Mouse (Mus musculus) gastrocnemius, postnatal 4 days (tissue): Measurements from ENCODE around the gene Vps26c. TPM values are rescaled to one million over a fixed set of nuclear protein-coding genes. Genes with fewer than 3 reads are reported as not detected.
A peak's percentile ranks its signal among the peaks of the same experiment; 100 is the strongest.
"Not testable (repeated sequence)": the region's sequence is repeated elsewhere in the genome, so short reads cannot be mapped to it uniquely, and the experiment has no call there.

Experiments used
- DNase-seq, 2 experiments: peaks; one replicate each; pipeline ENCODE4 v3.0.0; 2021 to 2022; ENCODE audit warnings: low spot score in 2 of 2, mixed read lengths in 2 of 2
- total RNA-seq, 2 experiments: library from RNA; stranded (reverse); gene quantifications; 2 replicates each; pipeline ENCODE4 v1.2.3; 2021

The Vps26c gene
- total RNA-seq, 2 experiments from 2014 or later: 36.0 TPM

DNA sequence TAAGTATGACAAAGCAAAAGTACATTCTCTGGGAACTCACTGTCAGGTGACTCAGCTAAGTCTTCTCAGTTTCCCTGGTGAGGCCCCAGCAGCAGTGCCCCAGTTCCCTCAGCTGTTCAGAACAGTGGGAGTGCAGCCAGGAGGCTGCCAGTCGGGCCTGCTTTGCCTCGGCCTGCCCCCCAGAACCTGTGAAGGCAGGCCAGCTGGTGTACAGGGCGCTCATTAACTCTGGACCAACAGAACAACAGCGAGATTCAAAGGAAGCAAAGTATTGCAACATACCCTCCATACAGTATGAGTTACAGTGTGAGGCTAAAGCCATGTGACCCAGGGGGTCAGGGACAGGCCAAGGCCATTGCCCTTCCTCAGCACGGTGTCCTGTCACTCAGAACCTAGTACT, 28.7 kb downstream of the Vps26c start:
- DNase-seq: peak in 1 of 2 experiments; percentile 50

DNA sequence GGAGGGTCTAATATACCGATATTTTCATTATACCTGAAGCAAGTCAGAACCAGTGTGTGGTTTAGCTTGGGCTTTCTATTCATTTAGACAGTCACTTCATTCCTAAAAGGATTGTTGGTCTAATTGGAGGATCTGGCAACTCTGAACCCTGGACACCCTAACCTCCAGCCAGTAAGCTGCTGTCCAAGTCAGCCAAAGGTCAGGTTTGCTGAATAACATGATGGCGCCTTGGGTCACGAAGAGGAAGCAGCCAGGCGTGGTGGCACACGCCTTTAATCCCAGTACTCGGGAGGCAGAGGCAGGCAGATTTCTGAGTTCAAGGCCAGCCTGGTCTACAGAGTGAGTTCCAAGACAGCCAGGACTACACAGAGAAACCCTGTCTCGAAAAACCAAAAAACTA, 29.5 kb downstream of the Vps26c start:
- not testable (repeated sequence) for DNase-seq

DNA sequence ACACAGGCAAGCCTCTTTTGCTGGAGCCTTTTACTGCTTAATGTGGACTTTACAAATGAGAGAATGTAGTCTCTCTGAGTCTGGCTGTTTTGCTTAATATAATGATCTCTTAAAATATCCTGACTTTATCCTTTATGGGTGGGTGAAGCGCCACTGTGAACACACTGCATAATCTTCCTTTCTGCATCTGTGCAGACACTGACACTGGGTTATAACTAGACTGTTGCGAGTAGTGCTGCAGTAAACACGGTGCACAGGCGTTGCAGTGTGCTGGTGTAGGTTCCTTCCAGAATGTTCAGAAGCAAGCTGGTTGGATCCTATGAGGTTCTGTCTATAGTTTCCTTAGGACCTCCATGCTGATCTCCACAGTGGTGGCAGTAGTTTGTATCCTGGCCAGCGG, 37.3 kb downstream of the Vps26c start:
- DNase-seq: no peak

DNA sequence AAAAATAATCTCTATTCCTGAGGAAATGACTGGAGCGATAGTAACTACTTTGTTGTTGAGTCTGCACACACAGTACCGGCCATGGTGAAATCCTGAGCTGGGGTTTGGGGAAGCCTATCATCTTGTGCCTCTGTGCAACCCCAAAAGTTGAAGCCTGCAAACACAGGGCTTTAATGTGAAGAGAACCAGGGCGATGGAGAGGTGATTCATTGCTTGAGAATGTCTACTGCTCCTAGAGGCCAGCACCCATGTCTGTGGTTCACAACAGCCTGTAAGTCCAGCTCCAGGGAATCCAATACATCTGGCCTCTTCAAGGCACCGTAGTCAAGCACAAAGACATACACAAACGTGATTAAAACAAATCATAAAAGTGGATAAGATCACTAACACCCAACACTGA, 39.3 kb downstream of the Vps26c start:
- DNase-seq: no peak

DNA sequence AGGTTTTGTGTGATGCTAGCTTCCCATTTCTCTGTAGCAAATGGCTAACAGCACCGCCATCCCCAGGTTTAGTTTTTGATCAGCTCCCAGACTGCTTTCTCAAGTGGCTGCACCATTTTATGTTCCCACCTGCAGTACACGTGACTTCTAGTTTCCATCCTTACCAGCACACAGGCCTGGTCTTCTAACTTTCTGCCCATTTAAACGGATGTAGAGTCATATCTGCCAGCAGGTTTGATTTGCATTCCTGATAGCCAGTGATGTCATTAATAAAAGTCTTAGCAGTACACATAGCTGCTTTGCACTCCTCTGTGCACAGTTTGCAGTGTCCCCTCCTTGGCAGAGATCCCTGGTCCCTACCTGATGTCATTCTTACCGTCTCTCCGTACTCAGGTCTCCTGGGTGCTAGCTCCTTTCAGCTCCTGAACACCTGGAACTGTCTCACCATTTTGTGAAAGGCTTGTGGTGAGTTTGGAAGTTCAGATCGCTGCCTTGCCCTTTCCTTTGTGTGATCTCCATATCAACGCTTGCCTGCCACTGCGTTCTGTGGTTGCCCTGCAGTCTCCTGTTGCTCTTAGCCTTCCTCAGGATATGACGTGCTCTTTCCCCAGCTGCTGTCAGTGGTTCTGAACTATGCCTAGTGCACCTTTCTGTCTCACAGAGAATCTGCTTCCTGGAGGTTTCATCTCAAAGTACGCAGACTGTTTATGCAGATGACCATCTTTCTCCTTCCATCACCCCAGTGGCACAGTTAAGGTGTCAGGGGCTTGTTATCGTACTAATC, 41.7 kb downstream of the Vps26c start:
- DNase-seq: no peak

DNA sequence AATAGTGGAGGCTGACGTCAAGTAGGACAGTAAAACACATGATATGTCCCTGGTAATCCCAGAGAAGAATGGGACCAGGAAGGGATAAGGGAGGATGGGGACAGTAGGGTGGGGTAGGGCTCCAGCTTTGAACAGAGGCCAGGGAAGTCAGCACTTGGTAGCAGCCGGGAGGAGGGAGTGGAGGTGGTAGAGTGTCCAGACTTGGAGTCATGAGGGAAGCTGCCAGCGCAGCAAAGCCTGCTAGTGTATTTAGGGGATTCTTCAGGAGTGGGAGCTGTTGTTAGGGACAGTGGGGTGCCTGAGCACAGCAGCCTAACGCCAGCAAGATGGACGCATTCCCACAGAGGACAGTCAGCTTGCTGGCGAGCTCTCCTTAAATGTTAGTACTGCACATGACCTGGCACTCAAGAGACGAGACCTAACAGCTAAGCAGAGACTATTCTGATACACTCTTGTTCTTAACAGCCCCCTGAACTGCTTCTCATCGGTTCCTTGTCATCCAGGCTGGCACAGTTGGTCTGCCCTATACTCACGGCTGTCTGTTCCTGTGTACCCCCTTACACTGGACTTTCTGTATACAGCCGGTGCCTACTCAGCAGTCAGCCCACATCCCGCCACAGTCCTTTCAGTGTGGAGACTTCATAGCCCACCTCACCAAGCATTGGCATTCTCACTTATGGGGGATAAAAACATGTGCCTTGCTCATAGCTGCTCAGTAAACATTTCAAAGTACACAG, 53.4 kb downstream of the Vps26c start:
- peak in 1 of 2 experiments; percentile 29 for DNase-seq

DNA sequence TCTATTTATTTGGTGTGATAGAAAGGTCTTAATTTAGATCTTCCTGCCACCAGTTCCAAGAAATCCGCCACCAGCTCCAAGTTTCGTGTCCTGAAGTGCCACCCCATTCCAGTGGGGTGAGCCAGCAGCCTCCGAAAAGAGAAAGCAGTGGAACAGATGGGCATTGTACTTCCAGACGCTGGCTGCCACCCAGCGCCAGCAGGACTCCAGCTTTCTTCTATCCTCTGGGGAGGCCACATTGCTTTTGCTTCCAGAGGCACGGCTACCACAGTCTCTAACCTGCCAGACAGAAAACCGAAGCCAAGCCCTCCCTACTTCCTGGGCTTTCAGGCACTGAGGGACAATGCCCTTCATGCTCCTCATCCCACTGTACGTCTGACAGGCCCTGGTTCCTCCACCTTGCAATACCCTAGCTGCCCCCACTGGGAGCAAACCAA, 54.1 kb downstream of the Vps26c start:
- DNase-seq: peak in 1 of 2 experiments; percentile 53

DNA sequence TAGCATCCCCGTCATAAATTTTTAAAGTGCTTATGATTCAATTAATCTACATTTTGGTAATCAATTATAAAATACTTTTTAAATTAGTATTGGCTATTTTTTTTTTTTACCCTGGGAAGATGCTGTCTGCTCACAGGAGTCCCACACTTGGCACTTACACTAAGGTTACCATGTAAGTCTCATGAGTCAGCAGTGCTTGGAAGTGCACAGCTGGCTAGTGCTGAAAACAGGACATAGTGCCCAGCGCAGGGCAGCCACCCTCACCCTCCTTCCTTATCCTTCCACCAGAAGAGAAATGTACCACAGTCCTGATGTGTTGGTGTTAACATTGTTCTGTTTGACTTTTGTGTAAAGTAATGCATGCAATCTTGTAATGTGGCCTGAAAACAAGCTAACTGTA, 58.2 kb downstream of the Vps26c start:
- DNase-seq: no peak

DNA sequence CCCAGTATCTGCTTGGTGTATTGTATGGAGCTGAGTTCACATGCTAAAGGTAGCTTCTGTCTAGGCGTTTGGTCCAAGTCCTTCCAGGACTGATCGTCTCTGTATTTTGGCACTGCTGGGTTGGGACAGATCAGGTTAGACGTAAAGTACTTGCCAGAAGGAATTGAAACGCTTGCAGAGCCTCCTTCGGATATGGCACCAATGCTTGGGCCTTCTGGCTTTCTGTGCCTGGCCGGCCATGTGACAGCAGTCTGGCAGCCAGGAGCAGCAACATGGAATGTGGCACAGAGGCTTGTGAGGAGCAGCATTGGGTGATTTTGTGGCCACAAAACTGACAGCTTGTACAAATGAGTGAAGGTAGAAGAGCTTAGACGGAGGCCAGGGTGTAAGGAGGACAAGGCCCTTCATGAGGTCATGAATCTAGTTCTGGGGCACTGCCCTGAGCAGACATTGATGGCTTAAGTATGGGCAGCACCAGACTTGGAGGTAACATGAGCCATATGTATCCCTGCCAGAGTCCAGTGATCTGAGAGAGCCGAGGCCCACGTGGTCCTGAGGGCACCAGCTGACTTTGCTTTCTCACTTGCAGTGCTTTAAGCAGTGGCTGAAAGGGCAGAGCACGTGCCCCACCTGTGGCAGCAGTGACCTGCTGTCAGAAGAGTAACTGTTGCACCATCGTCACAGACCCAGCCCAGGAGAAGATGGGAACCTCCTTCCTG, 59.1 kb downstream of the Vps26c start:
- peak in 1 of 2 experiments; percentile 28 for DNase-seq

DNA sequence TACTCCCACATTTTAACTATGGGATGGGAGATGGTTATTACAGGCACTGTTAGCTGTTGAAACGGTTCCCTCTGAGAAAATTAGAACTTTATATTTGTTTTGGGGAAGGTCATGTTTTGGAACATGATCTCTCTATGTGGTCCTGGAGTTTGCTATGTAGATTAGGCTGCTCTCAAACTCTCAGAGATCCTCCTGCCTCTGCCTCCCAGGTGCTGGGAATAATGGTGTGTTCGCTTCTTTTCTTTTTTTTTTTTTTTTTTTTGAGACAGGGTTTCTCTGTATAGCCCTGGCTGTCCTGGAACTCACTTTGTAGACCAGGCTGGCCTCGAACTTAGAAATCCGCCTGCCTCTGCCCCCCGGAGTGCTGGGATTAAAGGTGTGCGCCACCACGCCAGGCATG, 60.3 kb downstream of the Vps26c start:
- not testable (repeated sequence) for DNase-seq

DNA sequence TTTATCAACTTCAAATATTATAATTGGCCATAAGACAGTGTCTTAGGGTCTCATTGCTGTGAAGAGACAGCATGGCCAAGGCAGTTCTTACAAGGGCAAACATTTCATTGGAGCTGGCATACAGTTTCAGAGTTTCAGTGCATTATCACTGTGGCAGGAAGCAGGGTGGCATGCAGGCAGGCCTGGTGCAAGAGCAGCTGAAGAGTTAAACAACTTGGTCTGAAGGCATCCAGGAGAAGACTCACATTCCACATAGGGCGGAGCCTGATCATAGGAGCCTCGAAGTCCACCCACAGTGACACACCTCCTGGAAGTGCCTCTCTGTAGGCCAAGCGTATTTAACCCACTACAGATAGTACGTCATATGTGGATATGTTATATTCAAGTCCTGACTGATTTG, 60.7 kb downstream of the Vps26c start:
- DNase-seq: no peak

DNA sequence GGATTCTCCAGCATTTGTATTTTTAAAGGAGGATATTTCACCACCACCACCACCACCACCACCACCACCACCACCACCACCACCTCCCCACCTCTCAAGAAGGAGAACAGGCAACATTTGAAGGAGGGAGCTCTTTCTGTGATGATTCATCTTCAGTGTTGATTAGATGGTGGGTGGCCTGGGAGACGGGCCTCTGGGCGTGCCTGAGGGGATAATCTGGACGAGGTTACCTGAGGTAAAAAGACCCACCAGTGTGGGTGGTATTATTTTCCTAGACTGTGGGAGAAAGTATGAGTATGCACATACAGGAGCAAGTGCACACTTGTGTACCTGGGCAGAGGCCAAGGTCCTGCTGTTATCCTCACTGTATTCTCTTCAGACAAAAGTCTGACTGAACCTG, 62.6 kb downstream of the Vps26c start:
- no peak for DNase-seq

DNA sequence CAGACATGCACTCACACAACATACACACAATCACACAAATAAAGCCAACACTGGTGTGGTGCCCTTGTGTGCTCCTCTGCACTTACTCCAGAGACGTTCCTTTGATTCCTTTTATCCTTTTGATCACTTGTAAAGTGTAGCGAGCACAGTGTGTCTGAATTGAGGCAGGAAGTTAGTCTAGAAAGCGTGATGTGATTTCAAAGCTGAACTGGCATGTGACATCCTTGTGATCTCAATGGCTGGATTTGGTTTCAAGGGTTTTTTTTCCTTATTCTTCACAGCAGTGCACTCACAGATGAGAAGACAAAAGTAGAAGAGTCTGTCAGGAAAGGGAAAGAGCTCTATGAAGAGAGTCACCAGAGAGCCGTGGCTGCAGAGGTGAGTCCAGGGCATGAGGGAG, 72.5 kb downstream of the Vps26c start:
- no peak for DNase-seq

DNA sequence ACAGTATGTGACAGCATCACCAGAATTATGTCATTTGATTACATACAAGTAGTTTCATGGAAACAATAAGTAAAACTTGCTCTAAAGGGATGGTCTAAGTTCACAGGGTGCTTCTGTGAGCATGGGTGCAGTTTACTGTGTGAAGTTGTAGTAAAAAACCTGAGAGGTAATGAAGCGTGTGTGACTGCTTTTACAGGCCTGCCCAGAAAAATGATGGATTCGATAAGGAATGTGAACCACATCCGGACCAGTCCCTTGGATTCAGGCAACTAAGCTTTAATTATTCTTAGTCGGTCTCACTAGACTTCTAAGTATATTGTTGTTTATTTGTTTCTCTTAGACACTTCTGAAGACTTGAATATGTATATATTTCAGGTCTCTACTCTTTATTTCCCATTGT, 73.9 kb downstream of the Vps26c start:
- DNase-seq: no peak

DNA sequence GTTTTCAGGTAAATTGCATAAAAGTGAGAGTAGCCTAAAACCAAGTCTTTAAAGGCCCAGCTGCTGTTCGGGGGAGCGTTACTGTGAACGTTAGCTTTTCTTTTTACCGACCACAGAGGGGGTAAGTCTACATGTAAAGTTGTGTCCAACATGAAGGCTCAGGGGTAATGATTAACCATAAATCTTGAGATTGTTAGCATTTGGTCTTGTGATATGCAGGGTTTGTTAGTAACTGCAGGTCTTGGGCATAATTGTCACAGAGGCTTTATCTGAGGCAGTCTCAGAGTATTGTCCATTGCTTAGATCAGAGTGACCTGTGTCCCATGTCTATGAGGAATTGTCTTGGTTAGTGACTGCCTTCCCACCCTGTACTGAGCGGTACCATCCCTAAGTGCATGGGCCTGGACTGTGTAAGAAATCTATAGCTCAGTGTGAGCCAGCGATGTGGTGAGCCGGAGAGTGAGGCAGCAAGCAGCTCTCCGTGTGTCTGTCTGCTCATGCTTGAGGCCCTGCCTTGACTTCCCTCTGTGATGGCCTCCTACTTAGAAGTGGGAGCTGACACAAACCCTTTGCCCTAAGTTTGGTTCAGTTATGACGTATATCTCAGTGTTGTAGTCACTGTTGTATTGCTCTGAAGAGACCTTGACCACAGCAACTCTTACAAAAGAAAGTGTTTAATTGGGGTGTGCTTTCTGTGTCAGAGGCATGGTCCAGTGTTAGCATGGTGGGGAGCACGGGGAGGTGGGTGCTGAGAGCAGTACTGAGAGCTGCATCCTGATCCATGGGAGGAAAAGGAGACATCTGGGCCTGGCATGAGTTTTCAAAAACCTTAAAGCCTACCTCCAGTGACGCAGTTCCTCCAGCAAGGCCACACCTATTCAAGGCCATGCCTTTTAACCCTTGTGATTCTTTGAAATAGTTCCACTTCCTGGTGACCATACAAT, 74.8 kb downstream of the Vps26c start:
- no peak for DNase-seq

DNA sequence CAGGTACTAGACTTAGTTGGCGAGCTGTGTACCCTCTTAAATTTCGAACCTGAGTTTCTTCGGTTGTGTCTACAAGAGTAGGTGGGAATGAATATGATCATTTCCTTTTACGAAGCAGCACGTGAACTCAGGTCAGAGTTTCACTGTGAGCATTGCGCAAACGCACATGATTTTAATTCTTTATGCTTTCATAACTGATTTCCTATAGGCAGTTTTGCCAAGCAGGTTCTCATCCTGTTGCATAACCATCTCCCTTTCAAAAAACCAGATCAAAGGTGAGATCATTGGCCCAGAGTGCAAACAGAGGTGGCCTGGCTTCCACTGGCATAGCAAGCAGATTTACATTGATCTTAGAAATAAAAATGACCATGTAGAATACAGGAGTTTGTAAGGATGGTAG, 77.0 kb downstream of the Vps26c start:
- no peak for DNase-seq

DNA sequence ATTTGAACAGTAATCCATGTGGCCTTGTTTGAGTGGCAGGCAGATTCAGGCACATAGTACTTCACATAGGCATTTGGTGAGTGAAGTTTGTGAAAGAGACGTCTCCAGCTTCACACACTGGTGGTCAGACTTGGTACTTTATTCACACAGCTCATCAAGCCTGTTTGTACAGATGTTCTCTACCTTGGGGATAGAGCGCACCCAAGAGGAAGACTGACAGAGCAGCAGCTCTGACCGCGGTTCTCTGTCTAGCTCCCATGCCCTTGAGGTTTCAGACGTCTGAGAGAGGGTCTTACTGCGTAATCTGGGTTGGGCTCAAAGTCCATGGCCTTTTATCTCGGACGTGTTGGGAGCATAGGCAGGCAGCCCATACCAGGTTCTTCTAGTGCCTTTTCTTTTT, 77.5 kb downstream of the Vps26c start:
- no peak for DNase-seq
